Mouse (Mus musculus) left cerebral cortex, adult 11 months (tissue): ENCODE data around the gene Megf8.
A peak's percentile ranks its signal among the peaks of the same experiment; 100 is the strongest.

Source experiments
- DNase-seq: peaks from one replicate; pipeline ENCODE4 v3.0.0; 2022; ENCODE audit warnings: low spot score

Megf8 gene

DNA sequence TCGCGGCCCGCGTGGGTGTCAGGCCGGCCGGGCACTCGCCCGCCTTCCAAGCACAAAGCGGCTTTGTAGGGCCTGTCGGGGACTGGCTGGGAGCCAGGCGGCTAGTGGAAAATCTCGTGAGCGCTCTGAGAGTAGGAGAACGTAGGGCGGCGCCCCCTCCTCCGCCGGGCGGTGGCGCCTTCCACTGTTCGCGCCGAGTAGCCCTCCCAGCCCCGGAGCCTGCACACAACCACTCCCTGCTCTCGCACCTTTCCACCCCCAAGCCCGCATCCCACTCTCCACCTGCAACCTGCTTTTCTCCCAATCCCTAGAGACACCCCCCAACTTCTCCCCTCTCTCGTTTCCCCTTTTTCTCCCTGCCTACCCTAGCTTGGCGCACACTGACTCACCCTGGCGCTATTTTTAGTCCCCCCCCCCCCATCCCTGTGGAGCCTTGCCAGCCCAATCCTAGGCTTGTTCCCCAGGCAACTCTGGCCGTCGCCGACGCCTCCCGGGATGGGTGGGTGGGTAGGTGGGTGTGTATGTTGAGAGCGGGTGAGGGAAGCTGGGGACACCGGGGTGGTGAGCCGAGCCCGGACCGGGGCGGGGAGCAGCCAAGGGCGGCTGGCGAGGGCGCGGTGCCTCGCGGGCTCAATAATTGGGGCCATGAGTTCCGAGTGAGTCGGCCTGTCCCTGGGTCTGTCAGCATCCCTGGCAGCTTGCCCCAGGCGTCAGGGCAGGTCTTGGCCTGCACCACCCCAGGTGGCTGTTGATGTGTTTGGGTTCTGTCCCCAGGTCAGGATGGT, 37.7 kb upstream of the Megf8 start:
- peak; percentile 91 for DNase-seq

DNA sequence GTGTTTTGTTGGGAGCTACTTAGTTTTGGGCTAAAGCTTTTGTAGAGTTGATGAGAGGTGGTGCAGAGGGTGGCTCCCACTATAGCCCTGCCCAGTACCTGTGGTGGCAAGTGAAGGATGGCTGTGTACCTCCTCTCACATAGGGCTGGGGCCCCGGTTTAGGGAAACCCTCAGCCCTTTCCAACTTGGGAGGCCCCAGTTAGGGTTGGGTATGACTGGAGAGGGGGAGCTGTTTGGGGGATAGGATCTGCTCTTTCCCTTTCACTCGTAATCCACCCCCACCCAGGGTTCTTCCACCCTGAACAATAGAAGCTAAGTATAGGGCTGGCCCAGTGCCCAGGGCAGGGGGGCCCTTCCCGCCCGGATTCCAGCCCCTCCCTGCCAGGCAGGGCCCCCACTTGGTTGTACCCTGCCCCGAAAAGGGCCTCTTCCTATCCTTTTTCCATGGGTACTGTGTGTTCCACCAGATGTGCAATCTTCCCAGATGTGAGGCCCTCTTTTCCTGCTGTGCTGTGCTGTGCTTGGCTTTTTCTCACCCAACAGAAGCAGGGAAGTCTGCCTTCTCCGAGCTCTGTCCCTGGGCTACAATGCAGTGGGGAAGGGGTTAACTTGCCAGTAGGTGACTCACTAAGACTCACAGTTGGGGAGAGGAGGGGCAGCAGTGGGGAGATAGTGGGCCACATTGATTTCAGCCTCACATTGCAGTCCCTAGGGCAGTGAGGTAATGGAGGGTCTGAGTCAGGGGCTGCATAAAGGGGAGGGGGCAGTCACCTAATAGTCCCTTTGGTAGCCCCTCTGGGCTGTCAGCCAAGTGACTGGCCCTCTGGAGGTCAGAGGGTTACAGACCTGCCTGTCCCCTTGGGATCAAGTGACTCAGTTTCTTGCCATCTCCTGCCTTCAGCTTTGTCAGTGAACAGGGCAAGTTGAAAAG, 36.8 kb upstream of the Megf8 start:
- no peak for DNase-seq

DNA sequence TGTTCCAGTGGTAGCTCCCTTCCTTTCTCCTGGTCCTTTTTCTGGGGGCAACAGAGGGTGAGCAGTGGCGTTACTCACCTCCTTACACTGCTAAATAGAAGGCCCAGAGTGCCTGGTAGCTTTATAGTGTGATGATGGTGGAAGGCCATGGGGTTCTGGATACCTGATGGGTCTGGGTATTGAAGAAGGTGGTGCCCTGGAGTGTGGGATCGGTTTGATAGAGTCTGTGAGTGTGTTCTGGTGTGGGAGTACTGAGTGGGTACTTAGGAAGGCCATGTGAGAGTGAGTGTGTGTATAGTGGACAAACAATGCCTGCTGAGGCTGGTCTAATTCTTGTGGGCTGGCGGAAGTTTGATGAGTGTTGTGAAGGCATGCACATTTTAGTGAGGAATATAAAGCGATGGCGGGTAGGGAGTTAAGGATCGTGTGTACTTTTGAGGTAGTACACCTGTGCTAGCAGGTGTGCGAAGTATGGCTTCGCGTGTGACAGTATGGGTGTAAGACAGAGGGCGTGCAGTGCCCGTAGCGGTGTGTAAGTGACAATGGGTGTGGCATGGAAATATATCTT, 35.7 kb upstream of the Megf8 start:
- DNase-seq = no peak

GRCm38 (mm10) chr7:25281734-25282601, 35.0 kb upstream of the Megf8 start:
- DNase-seq = peak; percentile 95

DNA sequence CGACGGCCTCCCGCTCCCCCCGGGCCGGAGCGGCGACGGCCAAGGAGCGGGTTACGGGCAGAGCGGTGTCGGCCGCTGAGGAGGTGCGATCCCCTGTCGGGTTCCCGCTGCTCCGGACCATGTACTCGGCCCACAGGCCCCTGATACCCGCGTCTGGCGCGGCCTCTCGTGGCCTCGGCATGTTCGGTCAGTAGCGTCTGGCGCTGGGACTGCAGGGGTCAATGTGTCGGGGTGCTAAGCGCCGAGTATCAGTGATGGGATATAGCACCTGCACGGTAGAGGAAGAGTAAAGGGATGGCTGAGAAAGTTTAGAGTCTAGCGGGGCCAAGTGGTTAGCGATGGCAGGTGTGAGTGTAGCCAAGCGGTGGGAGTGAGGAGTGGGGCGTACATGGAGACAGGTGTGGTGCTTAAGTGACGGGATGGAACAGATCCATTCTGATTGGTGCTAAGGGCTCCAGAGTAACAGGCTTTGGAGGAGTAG, 34.2 kb upstream of the Megf8 start:
- no peak for DNase-seq

DNA sequence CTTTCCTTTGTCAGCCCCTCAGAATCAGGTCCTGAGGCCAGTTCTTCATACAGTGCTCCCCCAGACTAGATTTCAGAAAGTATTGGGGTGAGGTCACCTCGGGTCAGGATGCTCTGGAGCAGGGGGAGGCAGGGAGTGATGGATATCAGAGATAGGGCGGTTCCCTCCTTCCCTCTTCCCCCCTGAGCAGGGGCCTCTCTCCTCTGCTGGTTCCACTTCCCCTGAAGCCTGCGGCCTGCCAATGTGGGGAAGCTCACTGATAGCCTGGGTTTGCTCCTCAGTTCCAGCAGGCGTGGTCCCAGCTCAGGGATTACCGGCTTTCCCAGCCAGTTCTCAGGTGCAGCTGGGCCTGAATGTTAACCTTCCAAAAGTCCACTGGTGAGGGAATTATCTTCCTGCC, 33.3 kb upstream of the Megf8 start:
- DNase-seq = no peak

- no peak for DNase-seq
These were observed 32.8 kb upstream of the Megf8 start for GRCm38 (mm10) chr7:25284171-25284570.

- DNase-seq = no peak
These were observed 32.2 kb upstream of the Megf8 start for GRCm38 (mm10) chr7:25284766-25285165.

DNA sequence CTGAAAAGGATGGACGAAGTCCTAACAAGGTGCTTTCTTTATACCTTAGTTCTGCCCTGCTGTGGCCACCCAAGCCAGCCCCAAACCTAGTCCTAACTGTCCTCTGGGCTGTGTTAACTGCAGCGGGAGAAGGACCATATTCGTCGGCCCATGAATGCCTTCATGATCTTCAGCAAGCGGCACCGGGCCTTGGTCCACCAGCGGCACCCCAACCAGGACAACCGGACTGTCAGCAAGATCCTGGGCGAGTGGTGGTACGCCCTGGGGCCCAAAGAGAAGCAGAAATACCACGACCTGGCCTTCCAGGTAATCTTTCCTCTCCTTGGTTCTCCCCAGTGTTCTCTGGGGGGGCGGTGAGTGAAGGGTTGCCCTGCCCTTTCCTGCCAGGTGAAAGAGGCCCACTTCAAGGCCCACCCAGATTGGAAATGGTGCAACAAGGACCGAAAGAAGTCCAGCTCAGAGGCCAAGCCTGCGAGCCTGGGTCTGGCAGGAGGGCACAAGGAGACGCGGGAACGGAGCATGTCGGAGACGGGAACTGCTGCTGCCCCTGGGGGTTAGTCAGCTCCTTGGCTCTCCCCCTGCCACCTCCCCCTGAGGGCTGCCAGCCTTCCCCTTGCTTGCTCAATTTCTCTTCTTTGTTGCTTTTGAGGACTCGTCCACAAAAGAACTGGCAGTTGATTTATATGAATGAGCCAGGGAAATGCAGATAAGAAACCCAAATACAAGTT, 31.3 kb upstream of the Megf8 start:
- no peak for DNase-seq

DNA sequence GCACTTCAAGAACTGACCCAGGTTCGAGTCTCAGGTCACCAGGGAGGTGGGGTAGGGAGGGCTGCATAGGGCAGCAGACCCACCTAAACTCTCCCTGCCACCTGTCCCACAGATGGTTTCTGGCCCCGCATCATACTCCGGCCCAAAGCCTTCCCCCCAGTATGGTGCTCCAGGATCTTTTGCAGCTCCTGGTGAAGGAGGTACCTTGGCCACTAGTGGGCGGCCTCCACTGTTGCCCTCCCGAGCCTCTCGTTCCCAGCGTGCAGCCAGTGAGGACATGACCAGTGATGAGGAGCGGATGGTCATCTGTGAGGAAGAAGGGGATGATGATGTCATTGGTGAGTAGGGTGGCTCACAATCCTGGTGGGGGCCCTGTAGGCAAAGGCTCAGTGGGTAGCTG, 30.0 kb upstream of the Megf8 start:
- DNase-seq = no peak

DNA sequence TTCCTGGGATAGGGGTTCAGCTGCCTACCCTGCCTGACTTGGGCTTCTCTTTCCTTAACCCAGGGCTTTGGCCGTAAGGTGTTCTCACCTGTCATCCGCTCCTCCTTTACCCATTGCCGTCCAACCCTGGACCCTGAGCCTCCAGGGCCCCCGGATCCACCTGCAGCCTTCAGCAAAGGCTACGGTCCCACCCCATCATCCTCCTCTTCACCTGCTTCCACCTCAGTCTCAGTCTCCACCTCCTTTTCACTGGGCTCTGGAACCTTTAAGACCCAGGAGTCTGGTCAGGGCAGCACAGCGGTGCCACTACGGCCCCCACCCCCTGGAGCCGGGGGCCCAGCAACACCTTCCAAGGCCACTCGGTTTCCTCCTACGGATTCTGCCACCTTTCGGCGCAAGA, 29.0 kb upstream of the Megf8 start:
- no peak for DNase-seq

DNA sequence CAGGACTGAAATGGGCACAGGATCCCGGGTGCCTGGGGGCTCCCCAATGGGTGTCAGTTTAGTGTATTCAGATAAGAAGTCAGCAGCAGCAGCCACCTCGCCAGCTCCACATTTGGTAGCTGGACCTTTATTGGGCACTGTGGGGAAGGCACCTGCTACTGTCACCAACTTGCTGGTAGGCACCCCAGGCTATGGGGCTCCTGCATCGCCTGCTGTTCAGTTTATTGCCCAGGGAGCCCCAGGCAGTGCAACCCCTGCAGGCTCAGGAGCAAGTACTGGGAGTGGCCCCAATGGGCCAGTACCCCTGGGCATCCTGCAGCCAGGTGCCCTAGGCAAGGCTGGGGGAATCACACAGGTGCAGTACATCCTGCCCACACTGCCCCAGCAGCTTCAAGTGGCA, 28.2 kb upstream of the Megf8 start:
- DNase-seq = no peak

DNA sequence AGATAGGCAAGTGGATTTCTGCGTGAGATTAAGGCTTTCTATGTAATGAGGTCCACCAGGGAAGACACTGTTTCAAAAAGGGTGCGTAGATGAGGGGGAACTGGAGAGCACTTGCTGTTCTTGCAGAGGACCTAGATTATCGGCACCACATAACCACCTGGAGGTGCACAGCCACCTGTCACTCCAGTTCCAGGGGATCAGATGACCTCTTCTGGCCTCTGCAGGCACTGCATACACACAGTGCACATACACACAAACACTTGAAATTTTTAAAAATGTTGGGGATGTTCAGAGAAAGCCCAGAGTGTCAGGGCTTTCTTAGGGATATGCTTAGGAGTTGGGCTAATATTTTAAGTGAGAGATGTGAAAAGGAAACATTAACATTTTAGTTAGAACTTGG, 27.0 kb upstream of the Megf8 start:
- no peak for DNase-seq

DNA sequence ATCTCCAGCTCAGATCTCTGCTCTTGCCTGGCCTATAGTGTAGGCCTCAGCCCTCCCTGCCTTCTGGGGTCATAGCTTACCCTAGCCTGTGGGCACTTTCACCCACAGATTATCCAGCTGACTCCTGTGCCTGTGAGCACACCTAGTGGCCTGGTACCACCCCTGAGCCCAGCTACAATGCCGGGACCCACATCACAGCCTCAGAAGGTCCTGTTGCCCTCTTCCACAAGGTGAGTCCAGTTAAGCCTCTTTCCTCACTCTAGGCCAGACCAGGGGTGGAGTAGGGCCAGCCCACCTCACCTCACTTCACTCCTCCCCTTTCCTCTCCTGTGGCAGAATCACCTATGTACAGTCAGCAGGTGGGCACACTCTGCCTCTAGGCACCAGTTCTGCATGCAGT, 26.5 kb upstream of the Megf8 start:
- no peak for DNase-seq

- no peak for DNase-seq
These were observed 26.1 kb upstream of the Megf8 start for GRCm38 (mm10) chr7:25290911-25291310.

DNA sequence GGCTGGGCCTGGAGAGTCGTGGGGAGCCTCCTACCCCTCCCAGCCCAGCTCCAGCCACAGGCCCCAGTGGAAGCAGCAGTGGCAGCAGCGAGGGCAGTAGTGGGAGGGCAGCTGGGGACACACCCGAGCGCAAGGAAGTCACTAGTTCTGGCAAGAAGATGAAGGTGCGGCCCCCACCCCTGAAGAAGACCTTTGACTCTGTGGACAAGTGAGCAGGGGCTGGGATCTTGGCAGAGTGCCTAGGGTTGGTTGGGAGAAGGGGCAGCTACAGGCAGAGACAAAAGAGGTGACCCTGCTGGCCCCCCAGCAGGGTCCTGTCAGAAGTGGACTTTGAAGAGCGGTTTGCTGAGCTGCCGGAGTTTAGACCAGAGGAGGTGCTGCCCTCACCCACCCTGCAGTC, 24.9 kb upstream of the Megf8 start:
- DNase-seq = no peak

- no peak for DNase-seq
These were observed 23.7 kb upstream of the Megf8 start for GRCm38 (mm10) chr7:25293191-25293739.

GRCm38 (mm10) chr7:25294495-25294894, 22.5 kb upstream of the Megf8 start:
- DNase-seq = no peak

GRCm38 (mm10) chr7:25294960-25295722, 21.8 kb upstream of the Megf8 start:
- no peak for DNase-seq

DNA sequence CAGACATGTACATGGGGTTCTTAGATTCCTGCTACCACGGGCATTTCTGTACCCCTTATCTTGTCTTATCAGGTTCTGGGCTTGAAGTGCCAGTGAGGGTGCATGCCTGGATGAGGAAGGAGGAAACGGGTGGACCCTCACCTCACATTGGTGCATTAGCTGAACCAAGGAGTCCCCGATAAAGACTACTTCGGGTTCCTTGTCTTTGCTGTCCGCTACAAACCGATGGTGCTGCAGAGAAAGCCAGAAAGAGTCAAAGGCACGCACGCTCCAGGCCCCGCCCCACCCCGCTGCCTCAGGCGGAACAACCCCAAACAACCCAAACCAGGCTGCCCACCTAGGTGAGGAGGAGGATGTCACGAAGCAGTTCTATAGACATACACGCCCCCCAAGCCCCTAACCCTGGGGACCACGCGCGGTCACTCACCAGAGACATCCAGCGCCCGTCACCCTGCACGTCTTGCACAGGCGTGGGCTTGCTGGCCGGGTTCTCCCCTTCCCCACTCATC, 20.0 kb upstream of the Megf8 start:
- DNase-seq = no peak
